Mouse (Mus musculus): ENCODE measurements at regions not wholly inside any gene's neighbourhood (a gene's known extent, or its start where the extent isn't known, plus 50 kb on each side); places are given as distances from the start of the nearest gene placed in this dataset.

DNA sequence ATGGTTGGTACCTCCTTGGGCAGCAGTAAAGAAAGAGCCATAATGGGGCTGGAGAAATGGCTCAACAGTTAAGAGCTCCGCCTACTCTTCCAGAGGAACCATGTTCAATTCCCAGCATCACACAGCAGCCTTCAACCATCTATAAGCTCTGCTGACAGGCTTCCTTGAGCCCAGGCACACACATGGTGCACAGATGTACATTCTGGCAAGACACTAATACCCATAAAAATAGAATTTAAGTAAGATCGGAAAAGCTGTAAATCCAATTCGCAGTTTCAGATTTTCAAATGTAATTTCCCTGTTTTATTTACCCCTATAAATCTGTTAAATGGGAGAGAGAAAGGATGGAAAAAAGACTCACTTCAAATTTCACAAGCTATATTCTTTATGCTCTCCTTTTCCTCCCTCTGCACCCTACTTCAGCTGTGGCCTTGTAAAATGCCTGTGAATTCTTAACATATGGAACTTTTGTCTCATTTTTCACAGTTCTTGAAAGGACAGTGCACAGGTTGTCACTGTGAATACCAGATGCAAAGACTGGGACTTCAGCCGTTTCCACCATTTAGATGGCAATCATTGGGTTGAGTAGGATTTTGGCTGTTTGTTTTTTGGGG lies 58.5 kb upstream of the Ccdc90b start:
- no peak for DNase-seq

DNA sequence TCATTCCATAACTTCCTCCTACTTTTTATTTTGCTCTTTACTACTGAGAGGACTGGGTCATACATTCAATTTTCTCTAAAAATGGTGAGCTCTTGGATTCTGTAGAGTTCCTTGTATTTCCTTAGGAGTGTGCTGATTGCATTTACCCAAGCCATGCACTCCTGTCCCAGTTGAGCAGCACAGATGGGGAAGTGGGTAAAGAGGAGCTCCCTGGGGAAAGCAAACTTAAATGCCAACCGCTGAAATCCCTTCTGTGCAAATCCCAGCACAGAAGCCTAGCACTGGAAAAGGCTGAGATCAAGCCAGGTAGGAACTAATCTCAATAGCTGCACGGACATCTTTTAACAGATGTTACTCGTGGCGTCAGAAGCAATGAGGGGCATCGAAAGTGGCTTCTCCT lies 54.6 kb upstream of the Ccdc90b start:
- peak; percentile 4 for DNase-seq

DNA sequence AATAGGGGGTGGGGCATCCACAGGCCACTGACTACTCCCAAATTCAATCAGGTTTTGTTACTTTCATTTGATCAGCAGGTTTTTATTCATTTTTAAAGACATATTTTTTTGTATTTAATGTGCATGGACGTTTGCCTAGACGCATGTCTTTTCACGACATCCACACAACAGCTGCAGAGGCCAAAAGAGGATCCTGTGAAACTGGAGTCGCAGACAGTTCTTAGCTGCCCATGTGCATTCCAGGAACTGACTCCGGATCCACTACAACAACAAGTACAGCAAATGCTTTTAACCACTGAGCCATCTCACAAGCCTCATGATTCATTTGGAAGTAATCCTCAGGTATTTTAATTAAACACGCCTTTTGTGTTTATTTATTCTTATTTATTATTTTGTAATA lies 51.9 kb upstream of the Ccdc90b start:
- DNase-seq: no peak
